Mouse (Mus musculus) splenic B cell, adult 2 months (primary cell): ENCODE results near the gene Sucla2.
"Not testable (repeated sequence)": the region's sequence is repeated elsewhere in the genome, so short reads cannot be mapped to it uniquely, and the experiment has no call there.

Experiments used
- DNase-seq: peaks from one replicate; pipeline ENCODE4 v3.0.0-alpha.2; 2011; ENCODE audit warnings: low read depth, low spot score
- H3K27me3 ChIP-seq: 2 replicates; pipeline ENCODE4 v1.6.1; 2012; ENCODE audit warnings: mild to moderate bottlenecking, low read length, moderate library complexity, mixed read lengths; ENCODE audit not compliant: control insufficient read depth, poor library complexity, insufficient read depth, severe bottlenecking
- H3K36me3 ChIP-seq: 2 replicates; pipeline ENCODE4 v1.6.1; 2012; ENCODE audit warnings: mild to moderate bottlenecking, low read length, moderate library complexity, mixed read lengths; ENCODE audit not compliant: control insufficient read depth, poor library complexity, insufficient read depth, severe bottlenecking

Gene Sucla2

DNA sequence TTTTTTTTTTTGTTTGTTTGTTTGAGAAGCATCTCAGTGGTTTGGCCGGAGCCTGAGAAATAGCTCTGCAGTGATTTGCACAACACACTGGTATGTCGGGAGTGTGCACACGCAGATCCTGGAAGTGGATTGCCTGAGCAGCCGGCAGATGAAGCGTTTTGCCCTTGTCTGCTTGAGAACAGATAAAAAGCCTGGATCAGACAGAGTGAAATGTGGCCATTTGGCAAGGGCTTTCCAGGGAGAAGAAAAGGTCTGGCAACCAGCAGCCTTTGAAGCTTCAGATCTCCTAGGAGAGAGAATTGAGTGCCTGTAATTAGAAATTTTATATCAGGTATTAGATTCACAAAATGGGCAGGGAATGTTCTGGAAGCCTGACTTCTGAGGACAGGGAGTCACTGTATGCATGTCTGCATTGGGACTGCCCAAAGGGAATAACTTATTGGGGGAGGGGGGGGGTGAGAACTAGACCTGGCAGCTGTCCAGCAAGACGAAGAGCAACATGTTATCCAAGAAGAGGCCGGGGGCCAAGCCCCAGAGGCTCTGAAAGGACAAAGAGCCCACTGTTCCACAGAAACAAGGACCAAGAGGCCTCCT lies 22.4 kb upstream of the Sucla2 start:
- DNase-seq = no peak
- no peaks in the 10 kb centered on the region for H3K36me3 ChIP-seq
- 0 out of 2 replicates have a peak, but pooled peaks cover 2% of the 10 kb centered on the region for H3K27me3 ChIP-seq

DNA sequence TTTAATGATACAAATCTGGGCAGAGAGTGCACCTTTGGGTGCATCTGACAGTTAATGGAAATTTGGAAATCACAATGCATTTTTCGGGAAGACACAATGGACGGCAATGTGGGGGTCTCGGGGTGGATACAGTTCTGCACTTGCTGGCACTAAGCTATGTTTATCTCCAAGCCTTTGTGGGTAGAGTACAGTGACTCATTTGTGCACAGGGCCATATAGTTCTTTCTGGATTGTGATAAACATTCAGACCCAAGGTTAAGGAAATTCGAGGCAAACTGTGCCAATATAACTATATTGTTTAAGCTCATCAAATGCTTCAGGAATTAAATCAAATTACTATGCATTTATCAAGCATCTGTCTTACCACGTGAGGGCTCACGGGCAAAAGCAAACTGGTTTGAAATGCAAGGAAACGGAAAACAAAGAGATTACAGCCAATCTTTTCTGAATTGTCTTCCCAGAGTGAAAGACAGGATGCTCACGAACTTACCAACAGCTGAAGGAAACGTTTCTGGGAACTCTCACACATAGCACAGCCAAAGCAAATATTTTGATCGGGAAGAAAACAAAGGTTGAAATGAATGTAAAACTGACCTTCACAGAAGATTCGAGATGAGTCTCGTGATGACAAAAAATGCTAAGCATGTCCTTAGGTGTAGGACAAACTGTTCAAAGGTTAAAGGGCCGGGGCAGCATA lies 21.7 kb upstream of the Sucla2 start:
- no peaks in the 10 kb centered on the region for H3K36me3 ChIP-seq
- DNase-seq = no peak
- 0 out of 2 replicates have a peak, but pooled peaks cover 2% of the 10 kb centered on the region for H3K27me3 ChIP-seq

DNA sequence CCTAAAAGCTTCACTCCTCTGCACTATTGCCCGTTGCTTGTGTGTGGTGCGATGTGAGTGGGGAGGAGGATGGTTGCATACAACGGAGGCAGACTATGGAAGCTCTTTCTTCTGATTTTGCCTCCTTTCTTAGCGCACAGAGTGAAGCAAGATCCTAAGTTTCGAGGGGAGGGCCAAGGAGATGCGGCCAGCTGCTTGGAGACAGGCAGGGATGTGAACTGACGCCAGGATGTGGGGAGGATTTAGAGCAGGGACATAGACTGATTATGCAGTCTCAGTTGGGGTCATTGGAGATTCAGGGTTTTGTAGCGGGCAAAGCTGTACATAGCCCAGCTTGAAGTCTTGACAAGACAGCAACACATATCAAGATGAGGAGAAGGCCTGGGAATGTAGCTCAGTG lies 18.8 kb upstream of the Sucla2 start:
- H3K36me3 ChIP-seq = no peaks in the 10 kb centered on the region
- 0 out of 2 replicates have a peak, but pooled peaks cover 2% of the 10 kb centered on the region for H3K27me3 ChIP-seq
- DNase-seq = no peak

DNA sequence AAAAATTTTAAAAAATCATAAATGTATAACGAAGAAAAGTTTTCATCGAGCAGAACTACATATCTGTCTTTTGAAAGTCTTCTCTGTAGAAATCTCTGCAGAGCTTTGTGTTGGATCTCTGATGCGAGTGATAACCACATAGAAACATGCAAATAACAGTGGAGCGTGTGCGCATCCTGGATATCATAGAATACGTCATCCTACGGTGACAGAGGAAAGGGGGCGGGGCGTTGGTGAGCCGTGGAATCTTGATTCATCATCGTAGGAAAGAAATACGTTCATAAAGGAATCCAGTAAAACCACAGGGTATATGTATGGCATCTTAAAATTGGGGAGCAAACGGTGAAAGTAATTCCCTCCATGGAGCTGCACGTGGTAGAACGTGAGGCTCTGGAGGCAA lies 17.9 kb upstream of the Sucla2 start:
- Histone ChIP-seq H3K27me3 (no peaks in the 10 kb centered on the region), H3K36me3 (no peaks in the 10 kb centered on the region)
- DNase-seq = peak; percentile 55

DNA sequence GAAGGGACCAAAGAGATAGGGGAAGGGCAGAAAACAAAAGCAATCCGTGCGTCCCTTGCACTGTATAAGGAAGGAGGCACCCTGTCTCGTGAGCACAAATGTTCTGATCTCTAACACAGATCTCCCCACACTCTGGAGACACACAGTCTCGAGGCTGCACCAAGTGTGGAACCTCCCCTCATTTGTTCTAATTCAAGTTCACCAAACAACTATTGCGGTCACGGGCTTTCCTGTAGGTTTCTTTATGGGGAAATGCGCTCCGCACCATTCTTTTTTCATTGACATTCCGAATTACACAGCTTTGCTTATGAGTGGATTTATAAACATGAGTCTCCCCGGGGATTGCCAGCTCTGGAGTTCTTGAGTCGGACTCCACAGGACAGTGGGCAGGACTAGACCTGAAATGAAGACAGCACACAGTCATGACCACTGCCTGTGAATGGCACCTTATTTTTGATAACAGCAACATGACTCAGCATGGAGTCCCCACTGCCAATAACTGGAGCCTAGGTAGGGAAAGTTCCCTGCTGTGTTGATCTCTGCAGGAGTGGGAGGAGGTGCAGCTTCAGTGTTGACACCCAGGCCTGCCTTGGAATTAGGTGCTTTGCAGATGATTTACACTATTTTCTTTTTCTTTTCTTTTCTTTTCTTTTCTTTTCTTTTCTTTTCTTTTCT lies 17.3 kb upstream of the Sucla2 start:
- DNase-seq = peak; percentile 27
- H3K36me3 ChIP-seq = no peaks in the 10 kb centered on the region
- H3K27me3 ChIP-seq = no peaks in the 10 kb centered on the region

DNA sequence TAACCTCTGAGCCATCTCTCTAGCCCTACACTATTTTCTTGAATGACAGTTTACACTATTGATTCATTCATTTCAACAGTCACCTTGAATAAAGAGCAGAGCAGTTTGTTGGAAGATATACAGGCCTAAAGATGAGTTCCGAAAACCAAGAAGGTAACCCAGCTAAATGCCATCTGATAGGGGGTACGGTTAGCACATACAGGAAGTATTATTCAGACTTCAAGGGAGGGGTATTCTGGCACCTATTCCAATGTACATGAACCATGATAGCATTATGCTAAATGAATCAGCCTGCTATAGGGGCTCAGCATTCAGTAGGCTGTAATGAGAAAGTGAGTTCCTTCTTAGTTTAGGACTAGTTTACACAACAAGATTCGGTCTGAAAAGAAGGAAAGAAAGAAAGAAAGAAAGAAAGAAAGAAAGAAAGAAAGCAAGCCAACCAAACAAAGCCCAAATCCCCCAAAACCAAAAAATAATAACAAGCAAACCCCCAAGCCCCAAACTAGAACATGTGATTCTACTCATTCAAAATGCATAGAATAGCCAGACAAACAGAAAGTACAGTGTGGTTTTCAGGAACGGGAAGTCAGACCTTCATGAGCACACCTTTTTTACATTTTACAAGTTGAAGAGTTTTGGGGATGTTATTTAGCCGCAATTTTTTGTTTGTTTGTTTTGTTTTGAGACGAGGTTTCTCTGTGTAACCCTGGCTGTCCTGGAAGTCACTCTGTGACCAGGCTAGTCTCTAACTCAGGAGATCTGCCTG lies 16.3 kb upstream of the Sucla2 start:
- peak; percentile 43 for DNase-seq
- Histone ChIP-seq H3K27me3 (no peaks in the 10 kb centered on the region), H3K36me3 (no peaks in the 10 kb centered on the region)

DNA sequence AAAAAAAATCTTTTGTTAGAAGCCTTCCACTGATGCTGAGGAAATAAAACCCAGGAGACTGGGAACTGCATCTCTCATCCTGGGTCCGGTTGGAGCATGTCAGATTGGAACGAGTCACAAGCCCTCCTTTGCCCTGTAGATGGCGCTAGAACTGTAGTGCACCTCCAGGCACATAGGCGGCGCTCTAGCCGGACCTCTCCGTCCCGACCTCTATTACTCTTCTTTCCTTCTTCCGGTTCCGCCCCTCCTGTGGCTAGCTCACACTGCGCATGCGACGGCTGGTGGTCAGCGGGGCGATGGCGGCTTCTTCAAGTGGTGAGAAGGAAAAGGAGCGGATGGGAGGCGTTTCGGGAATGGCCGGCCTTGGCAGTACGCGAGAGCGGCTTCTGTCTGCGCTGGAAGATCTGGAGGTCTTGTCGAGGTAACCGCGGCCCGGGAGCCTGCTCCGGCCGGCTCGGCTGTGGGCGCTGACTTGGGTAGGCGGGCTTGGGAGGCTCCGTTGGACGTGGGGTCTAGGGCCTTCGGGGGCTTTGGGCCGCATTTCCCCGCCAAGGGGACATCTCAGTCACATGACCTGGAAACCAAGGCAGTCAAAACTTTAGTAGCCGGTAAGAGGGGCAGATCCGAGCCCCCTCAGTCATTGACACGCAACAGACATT lies 15.2 kb upstream of the Sucla2 start, which contains the start of gene Med4:
Gene Med4, plus strand, starts transcription at position 261 of the 659 bp plus-strand sequence.
- Histone ChIP-seq H3K36me3 (no peaks in the 10 kb centered on the region), H3K27me3 (no peaks in the 10 kb centered on the region)
- peak; percentile 95 for DNase-seq

DNA sequence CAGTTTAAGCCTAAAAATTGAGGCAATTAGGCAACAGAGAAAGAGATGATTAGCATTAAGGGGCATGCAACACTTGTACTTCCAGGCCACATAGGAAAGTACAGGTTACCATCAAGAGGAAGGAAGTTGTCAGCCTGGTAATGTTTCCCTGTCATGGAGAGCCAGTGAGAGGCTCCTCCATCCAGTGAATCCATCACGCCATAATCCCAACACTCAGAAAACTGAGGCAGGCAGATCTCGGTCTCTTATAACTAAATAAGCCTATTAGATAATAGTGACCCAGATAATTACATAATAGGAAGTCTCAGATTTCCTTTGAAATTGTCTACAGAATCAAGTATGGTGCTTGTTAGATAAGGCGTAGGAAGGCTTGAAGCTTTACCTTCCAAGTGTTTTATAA lies 983 bp upstream of the Sucla2 start:
- DNase-seq = no peak
- no peaks in the 10 kb centered on the region for H3K27me3 ChIP-seq
- no peaks in the 10 kb centered on the region for H3K36me3 ChIP-seq

DNA sequence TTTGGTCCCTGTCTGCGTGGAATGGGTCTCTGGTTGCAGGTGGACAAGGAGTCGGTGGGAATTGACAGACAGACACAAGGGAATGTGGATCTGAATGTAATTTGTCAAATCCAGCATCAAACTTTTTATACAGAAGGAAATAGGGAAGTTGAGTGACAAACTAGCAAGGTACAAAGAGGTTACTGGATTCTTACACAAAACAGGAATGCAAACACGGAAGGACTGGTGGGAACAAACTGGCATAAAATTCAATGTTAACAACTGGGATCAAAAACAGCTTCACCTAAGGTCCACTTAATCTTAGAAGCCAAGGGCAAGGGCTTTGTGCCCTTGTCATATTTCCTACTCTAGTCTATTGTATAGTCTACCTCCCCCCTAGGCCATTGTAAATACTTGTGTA lies 3.5 kb downstream of the Sucla2 start:
- not testable (repeated sequence) for H3K36me3 ChIP-seq, H3K27me3 ChIP-seq, DNase-seq

DNA sequence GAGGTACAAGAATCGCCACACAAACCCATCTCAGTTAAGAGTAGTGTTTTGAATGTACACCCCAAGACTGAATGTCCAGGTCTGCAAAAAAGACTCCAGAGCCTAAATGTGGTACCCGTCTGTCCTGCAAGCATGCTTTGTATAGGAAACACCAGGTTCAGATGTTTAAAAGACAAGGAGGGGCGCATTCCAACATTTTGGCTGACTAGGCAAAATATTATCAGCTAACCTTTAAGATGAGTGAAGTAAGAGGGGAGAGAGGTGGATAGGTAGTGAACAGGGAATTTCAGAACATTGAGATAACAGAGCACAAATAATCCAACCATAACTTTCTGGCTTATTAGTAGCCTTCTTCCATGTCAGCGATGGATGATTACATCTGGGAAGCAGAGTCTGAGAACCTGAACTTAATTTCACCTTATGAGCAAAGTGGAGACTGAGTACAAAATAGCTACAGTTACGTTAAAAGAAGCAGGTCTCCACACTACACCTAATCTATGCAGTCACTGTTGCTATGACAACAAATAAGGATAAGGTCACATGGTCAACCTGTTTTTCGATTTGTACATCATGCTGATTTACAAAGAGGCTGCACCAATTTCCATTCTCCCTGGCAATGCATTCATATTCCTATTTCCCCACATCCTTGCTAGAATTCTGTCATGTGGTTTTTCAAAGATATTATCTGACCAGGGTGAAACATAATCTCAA lies 8.8 kb downstream of the Sucla2 start:
- H3K27me3 ChIP-seq = no peaks in the 10 kb centered on the region
- no peaks in the 10 kb centered on the region for H3K36me3 ChIP-seq
- DNase-seq = no peak

DNA sequence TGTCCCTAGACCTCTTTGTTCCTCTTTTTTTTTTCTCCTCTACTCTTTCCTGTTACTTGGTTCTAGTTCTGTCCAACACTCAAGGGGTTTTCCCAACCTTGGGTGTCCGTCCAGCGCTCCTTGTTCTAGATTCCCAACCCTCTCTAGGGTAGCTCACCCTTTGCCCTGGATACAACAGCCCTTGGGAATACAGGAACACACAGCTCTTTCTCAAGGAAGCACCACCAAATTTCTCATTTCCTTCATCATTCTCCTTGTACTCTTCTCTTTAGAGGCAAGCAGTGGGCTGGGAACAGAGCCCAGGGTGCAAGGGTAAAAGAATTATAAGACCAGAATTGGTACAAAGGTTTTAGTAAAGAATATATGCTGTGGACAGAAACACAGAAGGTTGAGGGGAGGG lies 10.5 kb downstream of the Sucla2 start:
- Histone ChIP-seq H3K36me3 (no peaks in the 10 kb centered on the region), H3K27me3 (no peaks in the 10 kb centered on the region)
- no peak for DNase-seq

DNA sequence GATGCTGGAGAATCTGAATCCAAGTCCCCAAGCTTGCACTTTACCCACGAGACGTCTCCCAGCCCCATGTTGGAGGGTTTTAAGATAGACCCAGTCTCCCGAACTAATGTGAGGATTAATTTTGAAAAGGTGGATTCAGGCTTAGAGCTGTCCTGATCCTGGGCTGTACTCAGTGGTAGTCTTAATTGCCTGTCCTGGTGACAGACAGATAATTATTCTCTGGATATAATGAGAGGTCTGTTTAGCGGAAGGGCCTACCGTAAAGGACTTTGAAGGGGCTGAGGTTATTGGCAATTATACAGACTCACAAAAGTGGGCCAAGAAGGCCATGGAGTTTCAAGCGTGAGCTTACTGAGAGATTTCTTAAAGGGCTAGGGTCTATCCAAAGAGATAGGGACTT lies 18.7 kb downstream of the Sucla2 start:
- no peaks in the 10 kb centered on the region for H3K27me3 ChIP-seq
- no peaks in the 10 kb centered on the region for H3K36me3 ChIP-seq
- no peak for DNase-seq

DNA sequence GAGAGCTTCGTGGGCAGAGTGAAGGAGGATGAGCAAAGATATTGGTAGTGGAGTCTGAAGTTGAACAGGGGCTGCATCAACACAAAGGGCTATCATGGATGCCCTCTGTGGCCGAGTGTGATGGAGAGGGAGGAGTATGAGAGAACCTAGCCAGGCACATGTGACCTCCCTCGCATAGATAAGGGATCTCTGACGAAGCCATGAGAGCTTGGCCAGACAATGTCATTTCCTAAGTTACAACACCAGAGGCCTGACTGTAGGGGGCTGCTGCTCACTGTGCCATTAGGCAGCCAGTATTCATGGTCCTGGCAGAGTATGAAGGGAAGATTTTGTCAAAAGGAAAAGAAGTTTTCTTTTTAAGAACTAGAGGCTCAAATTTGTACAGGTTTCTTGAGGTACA lies 21.9 kb downstream of the Sucla2 start:
- Histone ChIP-seq H3K36me3 (no peaks in the 10 kb centered on the region), H3K27me3 (no peaks in the 10 kb centered on the region)
- no peak for DNase-seq

DNA sequence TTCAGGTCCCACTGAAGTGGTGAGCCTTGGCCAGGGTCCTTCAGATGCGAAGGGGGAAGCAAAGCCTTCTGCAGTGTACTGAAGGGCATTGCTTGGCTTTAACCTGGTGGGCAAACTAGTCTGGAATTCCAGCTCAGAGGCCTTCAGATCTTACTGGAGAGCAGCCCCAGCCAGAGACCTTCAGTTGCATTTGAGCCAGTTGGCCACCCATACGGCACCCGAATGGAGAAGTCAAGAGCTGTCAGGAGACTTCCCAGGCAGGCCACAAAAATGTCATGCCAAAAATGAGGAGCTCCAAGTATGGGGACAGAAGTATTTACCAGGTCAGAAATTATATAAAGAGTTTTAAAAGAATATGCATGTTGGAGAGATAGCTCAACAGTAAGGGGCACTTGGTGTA lies 22.9 kb downstream of the Sucla2 start, which contains the start of gene Nudt15:
Gene Nudt15, minus strand, starts transcription at position 192 of the 400 bp plus-strand sequence.
- no peak for DNase-seq
- Histone ChIP-seq H3K36me3 (no peaks in the 10 kb centered on the region), H3K27me3 (no peaks in the 10 kb centered on the region)
